12 mouse cellular contexts compared by ENCODE assay signal in the genomic region with DNA sequence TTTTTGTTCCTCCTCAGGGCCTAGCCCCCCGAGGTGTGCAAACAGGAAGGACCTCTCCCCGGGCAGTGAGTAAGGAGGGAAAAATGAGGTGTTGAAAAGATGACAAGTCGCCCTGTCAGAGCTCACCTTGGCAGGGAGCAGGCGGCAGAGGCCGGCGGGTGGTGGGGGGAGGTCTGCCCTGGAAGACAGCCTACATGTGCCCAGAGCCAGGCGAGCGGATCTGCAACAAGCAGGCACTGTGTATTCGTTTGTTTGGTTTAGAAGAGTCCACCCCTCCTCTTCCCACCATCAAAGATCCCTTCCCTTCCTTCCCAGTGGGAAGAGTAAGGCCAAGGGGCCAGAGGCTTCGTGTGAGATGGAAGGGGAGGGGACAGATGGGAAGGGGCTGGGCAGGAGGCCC. TPM values are rescaled to one million over a fixed set of nuclear protein-coding genes. Genes with fewer than 3 reads are reported as not detected.
A peak's percentile ranks its signal among the peaks of the same experiment; 100 is the strongest.
DNase-seq lines count a peak whose midpoint lies in the region; ATAC-seq lines count a peak whose summit lies in the region.
"Had no signal": no experiment of that assay in that cellular context is flagged by ENCODE, and none has a peak within 500 bp of the region (broad histone marks: within the 10 kb centered on the region; RNA-seq: fewer than 3 reads in every experiment).

No protein-coding gene starts in this region.

- WGBS in heart, embryonic 10.5 days, result 22% methylated on average over 10 of the region's 10 CpGs
- 18% methylated on average over 9 of the region's 10 CpGs for WGBS in forebrain, embryonic 11.5 days
- 31% methylated on average over 9 of the region's 10 CpGs for WGBS in limb, embryonic 12.5 days

- no peaks in the 10 kb centered on the region for H3K9me3 ChIP-seq in heart, embryonic 10.5 days
- H3K9me3 ChIP-seq in forebrain, embryonic 11.5 days (ENCODE audit: control insufficient read depth, low read length), result no peaks in the 10 kb centered on the region
- H3K9me3 ChIP-seq in limb, embryonic 12.5 days, result no peaks in the 10 kb centered on the region

- peaks cover 59% of the 10 kb centered on the region for H3K27me3 ChIP-seq in heart, embryonic 10.5 days (ENCODE audit: insufficient read depth, poor library complexity, severe bottlenecking)
- H3K27me3 ChIP-seq in forebrain, embryonic 11.5 days (ENCODE audit: control insufficient read depth, insufficient read depth, low read length), result peaks cover 6% of the 10 kb centered on the region
- peaks cover 66% of the 10 kb centered on the region for H3K27me3 ChIP-seq in limb, embryonic 12.5 days

- ATAC-seq in forebrain, embryonic 11.5 days (replicated peaks; ENCODE audit: low FRiP score), result peak; percentile 39
- ATAC-seq in limb, embryonic 12.5 days (ENCODE audit: insufficient number of reproducible peaks, insufficient read depth, low FRiP score, low TSS enrichment, low read depth), result no peak; the same call in 1 of the 2 replicates
- ATAC-seq in megakaryocyte-erythroid progenitor cell, adult 5-6 weeks (replicated peaks; ENCODE audit: low FRiP score, low TSS enrichment, poor library complexity, severe bottlenecking), result no peak
- ATAC-seq: inflammation-experienced regulatory T-cells, adult 6 months had no signal

- no peak for DNase-seq in heart, embryonic 10.5 days (ENCODE audit: low spot score)
- no peak for DNase-seq in heart, postnatal 25 days (ENCODE audit: low spot score)
- DNase-seq in ES-CJ7 (ENCODE audit: low read depth, low spot score), result peak; percentile 3
- peak; percentile 65 for DNase-seq in forebrain, embryonic 11.5 days (ENCODE audit: low spot score)
- no peak for DNase-seq in cerebellum, postnatal 14 days
- no peak for DNase-seq in frontal cortex, postnatal 14 days (ENCODE audit: low spot score in 2 of 2)
- DNase-seq: adrenal gland, adult 2 months; left cerebral cortex, postnatal 4 days had no signal

- intact Hi-C loops in heart, postnatal 25 days (cut with DNase I), result no loop called here

- peak overlapping the region; percentile 76; the same call in 1 of the 2 replicates for H3K27ac ChIP-seq in heart, embryonic 10.5 days
- H3K27ac ChIP-seq in forebrain, embryonic 11.5 days (ENCODE audit: low read depth, low read length), result peak overlapping the region; percentile 87
- H3K27ac ChIP-seq in limb, embryonic 12.5 days, result peak overlapping the region; percentile 66
- H3K27ac ChIP-seq: macrophage had no signal

- peak overlapping the region; percentile 28; the same call in 1 of the 2 replicates for H3K9ac ChIP-seq in forebrain, embryonic 11.5 days (ENCODE audit: low read length)
- no peak overlapping the region for H3K9ac ChIP-seq in limb, embryonic 12.5 days (replicated peaks)

- H3K36me3 ChIP-seq in heart, embryonic 10.5 days, result no peaks in the 10 kb centered on the region
- no peaks in the 10 kb centered on the region for H3K36me3 ChIP-seq in forebrain, embryonic 11.5 days (ENCODE audit: control insufficient read depth, insufficient read depth, low read length)
- no peaks in the 10 kb centered on the region for H3K36me3 ChIP-seq in limb, embryonic 12.5 days

- no peak overlapping the region for H3K4me3 ChIP-seq in heart, embryonic 10.5 days
- no peak overlapping the region for H3K4me3 ChIP-seq in forebrain, embryonic 11.5 days (ENCODE audit: low read depth, low read length)
- H3K4me3 ChIP-seq in limb, embryonic 12.5 days (replicated peaks), result no peak overlapping the region

- H3K4me1 ChIP-seq in heart, embryonic 10.5 days, result peaks cover 29% of the 10 kb centered on the region
- H3K4me1 ChIP-seq in forebrain, embryonic 11.5 days (replicated peaks; ENCODE audit: control insufficient read depth, insufficient read depth, low read length), result peaks cover 14% of the 10 kb centered on the region; the same call in 1 of the 2 replicates
- H3K4me1 ChIP-seq in limb, embryonic 12.5 days (replicated peaks), result peaks cover 37% of the 10 kb centered on the region

- peak overlapping the region; percentile 37 for H3K4me2 ChIP-seq in forebrain, embryonic 11.5 days (ENCODE audit: low read depth, low read length, severe bottlenecking)
- H3K4me2 ChIP-seq in limb, embryonic 12.5 days, result no peak overlapping the region

RNA-seq across cellular contexts. Expression of gene Pja1, which starts 14.7 kb away (rescaled TPM):
- polyA plus RNA-seq in heart, embryonic 10.5 days (2016; fragmentation: Nextera tagmentation; extraction: Ambion mirVana), result 111 and 146 TPM in 2 replicates
- total RNA-seq in heart, postnatal 25 days (2021), result 10 to 100 TPM; 23.5 to 24.1 TPM
- polyA plus RNA-seq in forebrain, embryonic 11.5 days (2014; fragmentation: Nextera tagmentation; extraction: Ambion mirVana), result 228 TPM in 2 replicates
- 178 and 181 TPM in 2 replicates for polyA plus RNA-seq in limb, embryonic 12.5 days (2016; fragmentation: Nextera tagmentation; extraction: Ambion mirVana)
- 34.2 and 43.7 TPM in 2 replicates for total RNA-seq in megakaryocyte-erythroid progenitor cell, adult 5-6 weeks (2014; fragmentation: Nextera tagmentation)
- 54.1 and 61.3 TPM in 2 replicates for total RNA-seq in megakaryocyte-erythroid progenitor cell, adult 5-6 weeks (2017)

Comparison
In these comparisons a context has a peak if more than half of its experiments do, and no peak if none do; other contexts are left out.
1. DNase-seq: peak in ES-CJ7 (single experiment) and forebrain, embryonic 11.5 days (single experiment); none in heart, embryonic 10.5 days (single experiment), heart, postnatal 25 days (single experiment), cerebellum, postnatal 14 days (0 of 2) and frontal cortex, postnatal 14 days (0 of 2).
2. Peak in every context shown above with its lines, with median percentiles within 50 percentile points of each other: H3K27ac ChIP-seq.